Mouse (Mus musculus) heart, postnatal 4 days (tissue): Measurements from ENCODE around the gene Bcl2l2. TPM values are rescaled to one million over a fixed set of nuclear protein-coding genes. Genes with fewer than 3 reads are reported as not detected.

ENCODE experiments used
- DNase-seq: peaks from one replicate; pipeline ENCODE4 v3.0.0; 2021
- total RNA-seq, 2 experiments: library from RNA; stranded (reverse); gene quantifications; 2 replicates each; pipeline ENCODE4 v1.2.3; 2021

The Bcl2l2 gene
- total RNA-seq, 2 experiments from 2014 or later = 37.5 to 39.2 TPM

GRCm38 (mm10) chr14:54937361-54938182, 54.4 kb downstream of the Bcl2l2 start:
- peak; percentile 62 for DNase-seq

Other genes with a start within 250 kb of the Bcl2l2 start
- gene Gm17606, start 242.4 kb upstream of the Bcl2l2 start, total RNA-seq = not detected
- 1 to 10 TPM; 2.7 to 3.1 TPM for gene Cdh24, start 242.0 kb upstream of the Bcl2l2 start, total RNA-seq
- 10 to 100 TPM; 19.3 to 20.9 TPM for gene 1700123O20Rik, start 197.2 kb upstream of the Bcl2l2 start, total RNA-seq
- 100 to 1,000 TPM; 119 to 129 TPM for gene Acin1, start 196.4 kb upstream of the Bcl2l2 start, total RNA-seq
- under 1 TPM; 0.14 to 0.16 TPM for gene Gm29776, start 184.5 kb upstream of the Bcl2l2 start, total RNA-seq
- not detected for gene Cebpe, start 171.2 kb upstream of the Bcl2l2 start, total RNA-seq
- gene Slc7a8, start 101.4 kb upstream of the Bcl2l2 start, total RNA-seq = 1 to 10 TPM; 1.9 to 2.0 TPM
- gene Rnf212b, start 69.2 kb upstream of the Bcl2l2 start, total RNA-seq = not detected
- gene Homez, start 12.4 kb upstream of the Bcl2l2 start, total RNA-seq = 1 to 10 TPM; 7.7 to 8.9 TPM
- gene Ppp1r3e, start 5.8 kb upstream of the Bcl2l2 start, total RNA-seq = 1 to 10 TPM; 6.4 to 7.6 TPM
- 1 to 10 TPM; 3.0 to 3.9 TPM for gene Gm20521, start 64 bp downstream of the Bcl2l2 start, total RNA-seq
- gene Pabpn1, start 9.1 kb downstream of the Bcl2l2 start, total RNA-seq = 100 to 1,000 TPM; 141 to 142 TPM
- 10 to 100 TPM; 24.8 to 25.2 TPM for gene Slc22a17, start 29.8 kb downstream of the Bcl2l2 start, total RNA-seq
- 10 to 100 TPM; 10.5 to 10.9 TPM for gene Efs, start 42.7 kb downstream of the Bcl2l2 start, total RNA-seq
- not detected for gene Il25, start 49.3 kb downstream of the Bcl2l2 start, total RNA-seq
- gene Cmtm5, start 52.9 kb downstream of the Bcl2l2 start, total RNA-seq = under 1 TPM in 1 of 2 experiments, not detected in 1; 0.33 TPM
- over 10,000 TPM; 15,879 to 17,172 TPM for gene Myh6, start 83.5 kb downstream of the Bcl2l2 start, total RNA-seq
- not detected for gene Gm17428, start 93.6 kb downstream of the Bcl2l2 start, total RNA-seq
- 1,000 to 10,000 TPM; 1,764 to 1,922 TPM for gene Myh7, start 111.2 kb downstream of the Bcl2l2 start, total RNA-seq
- 10 to 100 TPM; 35.7 to 39.7 TPM for gene Ngdn, start 132.1 kb downstream of the Bcl2l2 start, total RNA-seq
- 1 to 10 TPM; 2.9 to 3.8 TPM for gene Zfhx2, start 208.9 kb downstream of the Bcl2l2 start, total RNA-seq
- 10 to 100 TPM; 12.2 to 13.2 TPM for gene Thtpa, start 211.4 kb downstream of the Bcl2l2 start, total RNA-seq
- gene Ap1g2, start 223.2 kb downstream of the Bcl2l2 start, total RNA-seq = 1 to 10 TPM; 3.3 to 5.6 TPM
- under 1 TPM; 0.10 to 0.16 TPM for gene Jph4, start 233.6 kb downstream of the Bcl2l2 start, total RNA-seq